Mouse (Mus musculus) C2C12 (cell line): ENCODE measurements around the gene Nup43.

Experiments used
- CTCF ChIP-seq: IDR thresholded peaks from one replicate; pipeline ENCODE4 v1.5.1; 2011; ENCODE audit not compliant: control insufficient read depth, insufficient read depth, insufficient read length
- FOSL1 ChIP-seq: IDR thresholded peaks from one replicate; pipeline ENCODE4 v1.8.0; 2011; ENCODE audit warnings: mild to moderate bottlenecking, low read length; ENCODE audit not compliant: poor library complexity, insufficient read depth, severe bottlenecking
- MYOD1 ChIP-seq: IDR thresholded peaks from one replicate; pipeline ENCODE4 v1.6.1; 2011; ENCODE audit warnings: low read depth; ENCODE audit not compliant: control insufficient read depth, insufficient read length
- USF1 ChIP-seq: IDR thresholded peaks from one replicate; pipeline ENCODE4 v1.6.1; 2011; ENCODE audit warnings: low read depth, mild to moderate bottlenecking, control low read depth, moderate library complexity

DNA sequence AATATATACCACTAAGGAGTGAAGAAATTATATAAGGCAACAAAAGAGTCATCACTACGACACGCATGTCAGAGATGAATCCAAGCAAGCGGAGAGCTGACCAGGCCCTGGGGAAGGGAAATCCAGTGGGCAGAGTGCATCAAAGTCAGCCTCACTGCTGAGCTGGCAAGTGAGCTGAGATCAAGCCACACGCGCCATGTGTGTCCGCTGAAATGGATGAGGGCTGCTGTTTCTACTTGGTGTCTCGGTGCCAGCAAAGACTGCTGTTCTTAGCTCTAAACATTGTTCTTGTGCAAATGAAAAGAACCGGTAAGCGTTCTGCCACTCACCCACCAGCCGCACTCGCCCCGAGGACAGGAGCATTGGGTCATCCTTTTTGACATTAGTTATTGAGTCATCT, 26.9 kb upstream of the Nup43 start:
- TF ChIP-seq USF1: no peak
- TF ChIP-seq CTCF: no peak
- no peak for TF ChIP-seq MYOD1
- no peak for TF ChIP-seq FOSL1
